Mouse (Mus musculus) kidney, adult 18-20 months (tissue): Measurements from ENCODE around the gene Cchcr1.

Experiments used
- DNase-seq: peaks from one replicate; pipeline ENCODE4 v3.0.0; 2021

Gene Cchcr1

DNA sequence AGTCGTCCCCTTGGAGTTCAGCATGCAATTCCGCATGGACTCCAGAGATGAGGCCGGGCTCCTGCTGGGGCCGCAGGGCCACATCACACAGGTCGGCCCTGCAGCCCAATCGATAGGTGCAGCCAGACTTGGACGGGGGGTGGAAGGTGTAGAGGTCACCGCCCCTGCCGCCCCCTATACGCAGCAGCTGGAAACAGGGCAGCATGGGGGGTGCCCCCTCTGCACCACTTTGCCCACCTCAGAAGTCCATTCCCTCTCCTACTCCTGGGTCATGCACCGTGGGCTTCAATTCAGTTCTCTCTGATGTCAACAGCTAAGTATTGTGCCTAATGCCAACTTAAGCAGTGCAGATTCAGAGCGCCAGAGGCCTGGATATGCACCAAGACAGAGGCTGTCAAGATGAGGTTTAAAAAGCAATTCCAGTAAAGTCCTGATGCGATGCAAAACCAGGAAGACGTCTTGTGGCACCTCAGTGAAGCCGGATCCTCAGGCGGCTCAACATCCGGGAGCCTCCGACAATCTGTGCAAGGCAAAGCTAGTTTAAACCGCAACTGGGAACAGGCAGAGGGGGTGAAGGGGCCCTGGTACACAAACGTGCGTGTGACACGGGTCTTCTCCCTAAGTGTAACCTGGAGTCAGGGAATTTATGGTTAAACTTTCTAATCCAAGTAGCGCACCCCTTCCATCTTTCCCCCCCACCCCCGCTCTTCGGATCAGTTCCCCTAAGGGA lies 824 bp upstream of the Cchcr1 start:
- no peak for DNase-seq

DNA sequence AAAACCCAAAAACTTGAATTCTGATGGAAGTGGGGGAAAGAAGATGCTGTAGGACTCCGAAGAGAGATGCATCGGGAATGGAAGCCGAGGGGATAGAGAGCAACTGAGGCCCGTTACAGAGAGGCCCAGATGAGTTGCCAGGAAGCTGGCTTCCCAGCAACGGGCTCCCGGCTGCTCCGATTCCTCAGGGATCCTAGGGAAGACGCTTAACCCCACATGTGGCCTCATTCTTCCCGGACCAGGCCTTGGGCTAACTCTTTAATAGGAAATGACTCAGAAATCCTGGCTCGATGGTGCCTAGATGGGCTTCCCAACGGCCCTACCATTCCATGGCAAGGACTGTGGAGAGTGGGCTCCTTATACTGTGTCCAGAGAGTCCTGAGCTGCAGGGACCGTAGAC lies 626 bp downstream of the Cchcr1 start:
- no peak for DNase-seq

DNA sequence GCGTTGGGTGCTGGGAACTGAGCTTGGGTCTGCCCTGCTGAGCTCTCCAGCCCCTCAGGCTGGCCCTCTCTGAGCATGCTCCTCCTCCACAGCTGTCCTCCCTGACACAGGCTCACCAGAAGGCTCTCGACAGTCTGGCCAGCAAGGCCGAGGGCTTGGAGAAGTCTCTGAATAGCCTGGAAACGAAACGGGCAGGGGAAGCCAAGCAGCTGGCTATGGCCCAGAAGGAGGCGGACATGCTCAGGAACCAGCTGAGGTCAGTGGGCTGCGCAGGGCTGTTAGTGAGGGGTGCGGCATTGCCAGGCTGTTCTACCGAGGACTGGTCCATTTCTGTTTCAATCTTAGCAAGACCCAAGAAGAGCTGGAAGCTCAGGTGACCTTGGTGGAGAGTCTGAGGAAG lies 7.5 kb downstream of the Cchcr1 start:
- DNase-seq, result no peak

DNA sequence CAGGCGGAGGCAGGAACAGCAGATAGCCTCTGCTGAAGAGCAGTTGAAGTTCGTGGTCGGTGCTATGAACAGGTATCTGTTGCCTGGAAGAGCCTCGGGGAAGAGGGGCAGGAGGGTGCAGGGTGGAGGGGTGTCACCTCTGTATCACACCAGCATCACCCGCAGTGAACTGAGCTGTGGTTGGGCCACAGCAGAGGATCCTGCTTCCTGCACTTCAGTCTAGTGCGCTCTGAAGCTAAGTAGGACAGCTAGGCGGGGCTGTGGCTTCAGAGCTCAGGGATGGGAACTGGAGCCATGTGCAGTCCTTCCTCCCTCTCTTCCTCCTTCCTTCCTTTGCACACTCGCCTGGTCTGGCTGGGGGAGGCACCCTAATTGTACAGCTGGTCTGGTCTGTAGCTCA lies 9.7 kb downstream of the Cchcr1 start:
- DNase-seq, result no peak

DNA sequence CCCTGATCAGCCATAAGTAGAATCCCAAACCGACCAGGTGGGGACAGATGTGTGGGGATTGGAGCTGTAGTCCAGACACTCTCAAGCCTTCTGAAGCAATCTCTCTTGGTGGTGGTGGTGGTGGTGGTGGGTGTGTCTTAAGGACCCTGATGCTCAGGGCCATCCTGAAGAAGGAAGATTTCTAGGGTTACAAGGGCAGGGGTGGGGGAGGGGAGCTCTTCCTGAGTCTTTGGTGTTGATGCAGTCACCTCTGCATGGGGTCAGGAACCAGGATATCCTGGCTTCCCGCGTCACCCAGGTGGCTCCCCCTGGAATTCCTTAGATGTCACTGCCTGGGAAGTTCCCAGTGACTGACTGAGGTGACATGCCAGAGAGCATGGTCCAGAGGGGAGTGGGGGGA lies 15.5 kb downstream of the Cchcr1 start:
- no peak for DNase-seq

DNA sequence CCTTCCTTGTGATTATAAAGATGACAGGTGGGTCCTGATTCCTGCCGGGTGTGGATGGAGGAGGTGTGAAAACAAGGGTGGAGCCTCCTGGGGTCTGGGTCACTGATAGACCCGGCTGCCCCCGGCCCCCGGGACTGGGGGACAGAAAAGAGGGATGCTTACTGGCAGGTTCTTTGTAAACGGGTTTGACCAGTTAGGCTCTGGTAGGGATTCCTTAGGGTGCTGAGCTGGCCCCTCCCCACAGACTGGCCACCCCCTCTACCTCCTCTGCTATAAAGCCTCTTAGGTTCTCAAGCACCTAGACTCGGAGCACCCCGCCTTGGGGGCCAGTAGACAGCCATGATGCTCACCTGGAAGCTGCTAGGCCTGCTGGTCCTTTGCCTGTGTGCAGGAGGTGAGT lies 16.0 kb downstream of the Cchcr1 start, which contains the start of gene Psors1c2:
Gene Psors1c2, plus strand, starts transcription at position 301 of the 400 bp plus-strand sequence.
- DNase-seq, result no peak

DNA sequence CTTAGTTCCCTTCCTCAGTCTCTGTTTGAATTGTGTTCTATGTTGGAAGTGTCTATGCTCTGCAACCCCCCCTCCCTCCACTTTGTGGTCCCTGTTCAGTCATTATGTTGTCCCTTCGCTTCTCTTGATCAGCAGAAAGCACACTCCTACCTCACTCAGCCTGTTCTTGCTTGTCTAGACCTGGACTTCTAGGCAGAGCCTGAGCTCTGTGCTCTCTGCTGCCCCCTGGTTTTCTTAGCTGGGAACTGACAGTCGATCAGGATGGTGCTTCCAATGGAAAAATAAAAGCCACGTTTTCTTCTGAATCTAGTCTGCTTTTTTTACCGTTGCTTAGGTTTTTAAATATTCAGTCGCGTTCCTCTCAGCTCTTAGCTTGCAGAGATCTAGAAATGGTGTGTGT lies 17.4 kb downstream of the Cchcr1 start:
- peak; percentile 81 for DNase-seq

DNA sequence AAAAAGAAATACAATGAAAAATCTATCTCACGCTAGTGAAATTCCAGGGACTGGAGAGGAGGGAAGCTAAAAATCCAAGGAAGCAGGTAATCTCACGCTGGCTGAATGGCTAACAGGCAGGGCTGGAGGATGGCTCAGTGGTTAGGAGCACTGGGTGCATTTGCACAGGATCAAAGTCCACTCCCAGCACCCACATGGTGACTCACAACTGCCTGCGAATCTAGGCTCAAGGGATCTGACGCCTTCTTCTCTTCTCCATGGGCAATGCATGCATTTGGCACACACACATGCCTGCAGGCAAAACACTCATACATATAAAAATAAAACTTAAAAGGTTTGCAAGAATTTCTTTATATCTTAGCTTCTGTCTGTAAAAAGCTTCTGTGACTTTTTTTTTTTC lies 20.5 kb downstream of the Cchcr1 start:
- DNase-seq, result no peak

DNA sequence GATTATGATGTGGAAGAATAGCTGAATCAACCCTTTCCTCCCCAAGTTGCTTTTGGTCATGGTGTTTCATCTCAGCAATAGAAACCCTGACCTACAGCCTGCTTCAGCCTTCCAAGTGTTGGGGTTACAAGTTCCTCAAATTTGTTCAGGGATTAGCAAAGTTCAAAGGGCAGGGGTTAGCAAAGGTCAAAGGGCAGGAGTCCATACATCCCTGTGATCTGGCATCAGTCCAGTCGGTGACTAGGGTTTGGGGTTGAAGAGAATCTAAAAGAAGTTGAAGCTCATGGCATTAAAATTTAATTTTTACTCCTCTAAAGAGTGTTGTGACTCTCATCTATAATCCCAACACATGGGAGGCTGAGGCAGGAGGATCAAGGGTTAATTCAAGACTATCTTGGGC lies 21.6 kb downstream of the Cchcr1 start:
- no peak for DNase-seq

DNA sequence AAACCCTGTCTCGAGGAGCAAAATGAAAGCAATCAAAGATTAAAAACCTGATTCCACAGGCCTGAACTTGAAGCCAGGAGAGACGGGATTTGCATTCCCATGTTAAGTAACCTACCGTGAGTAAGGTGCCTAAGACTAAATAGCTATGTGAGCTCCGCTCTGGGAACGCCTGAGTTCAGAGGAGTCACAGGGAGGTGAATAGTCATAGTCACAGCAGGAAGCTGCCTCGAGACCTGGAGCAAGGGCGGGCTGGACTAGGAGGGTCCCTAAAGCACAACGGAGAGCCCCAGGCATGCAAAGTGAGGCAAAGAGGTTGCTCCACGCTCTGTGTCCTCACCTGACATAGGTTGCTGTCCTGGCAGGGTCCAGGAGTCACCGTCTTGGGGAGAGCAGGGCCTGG lies 22.6 kb downstream of the Cchcr1 start:
- no peak for DNase-seq

DNA sequence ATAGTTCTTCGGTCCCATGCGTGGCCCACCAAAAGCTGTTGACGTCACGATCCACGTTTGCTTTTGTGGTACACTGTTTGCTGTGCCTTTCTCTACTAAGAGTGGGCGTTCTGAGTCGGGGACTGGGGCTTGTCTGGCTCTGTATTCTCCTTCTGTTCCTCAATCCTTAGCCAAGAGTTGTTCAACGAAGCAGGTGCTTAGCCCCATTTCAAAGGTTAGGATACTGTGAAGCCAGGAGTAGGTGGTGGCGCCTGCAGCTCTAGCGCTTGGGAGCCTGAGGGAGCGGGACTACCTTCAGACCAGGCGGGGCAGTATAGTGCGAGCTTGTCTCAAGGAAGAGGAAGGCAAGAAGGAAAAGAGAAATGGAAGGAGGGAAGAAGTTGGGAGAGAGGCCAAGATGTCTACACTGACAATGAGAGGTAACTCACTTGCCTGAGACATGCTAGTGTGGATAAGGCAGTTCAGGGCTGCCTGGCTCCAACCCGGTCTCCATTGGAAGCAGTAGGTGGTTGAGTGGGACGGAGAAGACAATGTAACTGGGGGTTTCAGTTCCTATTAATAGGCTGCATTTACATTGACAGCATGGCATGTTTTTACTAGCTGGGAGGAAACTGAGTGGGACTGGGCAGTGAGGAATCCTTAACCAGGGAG lies 26.0 kb downstream of the Cchcr1 start:
- no peak for DNase-seq

DNA sequence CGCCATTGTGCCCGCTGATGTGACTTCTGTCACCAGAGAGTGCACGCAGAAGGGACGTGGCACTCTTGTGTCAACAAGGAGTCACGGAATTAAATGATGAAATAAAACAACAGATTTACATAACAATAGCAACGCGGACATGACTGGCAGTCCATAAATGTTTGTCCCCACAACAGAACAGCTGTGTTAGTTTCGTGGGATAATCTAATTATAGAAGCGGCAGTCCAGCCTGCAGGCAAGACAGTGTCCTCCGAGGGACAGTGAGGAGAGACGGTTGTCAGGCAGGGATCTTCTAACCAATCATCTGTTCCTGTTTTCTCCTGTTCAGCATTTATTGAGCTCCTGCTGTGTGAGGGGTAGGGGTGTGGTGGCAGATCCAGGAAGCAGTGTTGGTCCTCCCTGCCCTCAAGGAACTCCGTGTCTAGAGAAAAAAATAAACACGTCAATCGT lies 26.5 kb downstream of the Cchcr1 start:
- no peak for DNase-seq

DNA sequence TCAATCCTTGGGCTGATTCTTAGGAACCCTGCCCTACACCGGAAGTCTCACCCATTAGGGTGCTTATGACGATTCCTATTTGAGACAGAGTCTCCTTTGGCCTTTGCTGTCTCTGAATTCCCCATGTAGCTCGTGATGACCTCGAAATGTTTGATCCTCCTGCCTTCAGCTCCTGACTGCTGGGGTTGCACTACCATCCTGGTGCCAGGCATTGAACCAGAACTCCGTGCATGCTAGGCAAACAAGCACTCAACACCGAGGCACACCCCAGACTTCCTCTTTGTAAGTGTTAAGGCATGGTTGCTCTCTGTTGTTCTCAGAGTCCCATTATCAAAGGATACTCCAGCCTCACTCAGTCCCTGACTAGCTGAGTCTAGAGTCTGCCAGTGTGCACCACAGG lies 27.1 kb downstream of the Cchcr1 start:
- DNase-seq, result no peak

DNA sequence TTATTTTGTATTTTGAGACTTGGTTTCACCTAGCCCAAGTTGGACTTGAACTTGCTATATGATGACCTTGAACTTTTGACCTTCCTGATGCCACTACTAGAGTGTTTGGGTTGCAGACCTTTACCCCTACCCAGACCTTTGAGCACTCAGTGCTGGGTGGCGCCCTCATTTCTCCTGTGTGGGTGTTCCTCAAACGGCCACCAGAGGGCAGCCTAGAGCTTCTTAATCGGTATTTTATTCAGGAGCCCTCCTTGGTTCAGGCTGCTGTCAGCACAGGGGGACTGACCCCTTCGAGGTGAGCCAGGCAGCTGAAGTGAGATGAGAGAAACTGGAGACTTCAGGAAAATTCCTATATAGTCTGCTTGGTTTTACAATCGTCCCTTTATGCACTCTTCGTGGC lies 27.8 kb downstream of the Cchcr1 start:
- peak; percentile 64 for DNase-seq

DNA sequence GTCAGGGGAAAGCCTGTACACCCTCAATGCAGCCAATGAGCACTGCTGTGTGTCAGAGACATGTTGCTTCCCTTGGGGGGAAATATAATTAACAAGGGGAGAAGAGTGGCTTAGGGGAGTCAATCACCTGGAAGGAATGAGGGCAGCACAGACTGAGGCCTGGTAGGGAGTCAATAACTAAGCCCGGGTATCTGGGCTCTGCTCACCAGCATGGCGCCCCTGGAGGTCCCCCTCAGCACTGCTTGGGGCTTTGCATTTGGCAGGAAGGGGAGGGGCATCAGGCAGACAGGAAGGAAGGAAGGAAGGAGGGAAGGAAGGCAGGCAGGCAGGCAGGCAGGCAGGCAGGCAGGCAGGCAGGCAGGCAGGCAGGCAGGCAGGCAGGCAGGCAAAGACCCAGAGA lies 30.6 kb downstream of the Cchcr1 start:
- no peak for DNase-seq

DNA sequence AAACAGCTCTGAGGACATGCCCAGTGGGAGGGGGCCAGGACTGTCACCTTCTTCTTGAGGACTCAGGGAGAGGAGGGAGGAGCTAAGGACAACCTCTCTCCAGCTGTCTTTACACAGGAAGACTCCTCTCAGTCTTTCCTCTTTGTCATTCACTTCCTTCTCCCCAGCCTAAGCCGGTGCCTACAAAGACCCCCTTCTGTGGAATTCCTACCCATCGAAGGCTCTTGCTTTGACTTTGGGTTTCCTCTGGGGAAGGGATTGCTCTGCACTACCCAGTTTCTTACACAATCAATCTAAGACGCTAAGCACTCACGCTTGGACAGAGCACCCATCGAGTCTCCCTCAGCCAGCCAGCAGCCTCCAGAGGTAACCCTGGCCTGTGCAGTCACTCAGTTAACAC lies 31.7 kb downstream of the Cchcr1 start:
- DNase-seq, result no peak

DNA sequence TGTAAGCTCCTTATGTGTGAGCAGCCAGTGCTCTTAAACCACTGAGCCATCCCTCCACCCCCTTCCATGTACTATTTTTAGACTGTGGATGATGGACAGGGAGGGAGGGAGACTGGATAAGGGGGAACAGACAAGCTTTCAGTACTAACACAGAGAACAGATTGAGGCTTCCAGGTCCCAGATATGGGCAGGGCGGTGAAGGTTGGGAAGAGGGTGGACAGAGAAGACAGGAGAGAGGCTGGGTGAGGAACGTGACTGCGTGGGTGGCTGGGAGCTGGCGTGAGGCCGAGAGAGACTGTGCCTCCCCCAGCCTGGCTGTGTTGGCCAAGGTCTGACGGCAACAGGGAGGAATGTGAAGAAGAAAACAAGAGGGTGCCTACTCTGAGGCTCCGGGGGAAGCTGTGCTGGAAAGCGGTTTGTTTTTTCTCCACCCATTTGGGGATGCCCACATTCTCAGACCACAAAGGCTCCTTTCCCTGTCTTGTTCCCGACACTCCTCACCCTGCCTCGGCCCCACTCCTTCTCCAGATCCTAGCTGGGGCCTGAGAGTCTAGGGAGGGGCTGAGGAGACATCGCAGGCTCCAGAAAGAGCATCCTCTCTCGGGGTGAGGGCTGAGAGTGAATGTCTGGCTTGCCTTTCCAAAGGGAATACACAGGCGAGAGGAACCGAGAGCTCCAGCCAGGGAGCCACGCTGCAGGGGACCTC lies 32.7 kb downstream of the Cchcr1 start:
- DNase-seq, result peak; percentile 55

DNA sequence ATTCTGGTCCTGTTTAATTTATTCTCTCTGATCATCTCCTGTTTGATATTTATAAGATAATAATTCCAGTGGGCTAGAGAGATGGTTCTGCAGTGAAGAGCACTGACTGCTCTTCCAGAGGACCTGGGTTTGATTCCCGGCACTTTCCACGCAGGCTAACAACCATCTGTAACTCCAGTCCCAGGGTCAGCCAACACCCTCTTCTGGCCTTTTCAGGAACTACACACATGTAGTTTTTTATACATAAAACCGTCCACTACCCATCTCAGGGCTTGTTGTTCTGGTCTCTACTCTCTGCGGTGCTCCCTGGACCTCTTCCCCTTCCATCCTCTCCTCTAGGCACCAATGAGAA lies 33.2 kb downstream of the Cchcr1 start:
- no peak for DNase-seq

DNA sequence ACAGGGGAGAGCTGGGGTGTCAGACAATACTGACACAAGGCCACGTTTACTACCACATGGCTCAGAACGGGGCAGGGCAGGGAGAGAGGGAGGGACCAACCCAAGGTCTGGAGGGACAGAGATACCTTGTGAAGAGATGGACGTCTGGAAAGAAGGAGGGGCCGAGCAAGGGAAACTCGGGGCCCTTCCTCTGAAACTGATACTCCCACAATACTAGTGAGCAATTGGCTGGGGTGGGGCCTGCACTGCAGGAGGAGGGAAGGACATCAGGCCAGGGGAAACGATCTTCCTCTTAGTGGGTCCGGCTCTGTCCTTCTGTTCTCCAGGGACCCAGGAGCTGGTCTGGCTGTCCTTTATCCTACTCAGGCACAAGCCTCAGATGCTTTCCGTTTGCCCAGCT lies 34.0 kb downstream of the Cchcr1 start:
- DNase-seq, result no peak

DNA sequence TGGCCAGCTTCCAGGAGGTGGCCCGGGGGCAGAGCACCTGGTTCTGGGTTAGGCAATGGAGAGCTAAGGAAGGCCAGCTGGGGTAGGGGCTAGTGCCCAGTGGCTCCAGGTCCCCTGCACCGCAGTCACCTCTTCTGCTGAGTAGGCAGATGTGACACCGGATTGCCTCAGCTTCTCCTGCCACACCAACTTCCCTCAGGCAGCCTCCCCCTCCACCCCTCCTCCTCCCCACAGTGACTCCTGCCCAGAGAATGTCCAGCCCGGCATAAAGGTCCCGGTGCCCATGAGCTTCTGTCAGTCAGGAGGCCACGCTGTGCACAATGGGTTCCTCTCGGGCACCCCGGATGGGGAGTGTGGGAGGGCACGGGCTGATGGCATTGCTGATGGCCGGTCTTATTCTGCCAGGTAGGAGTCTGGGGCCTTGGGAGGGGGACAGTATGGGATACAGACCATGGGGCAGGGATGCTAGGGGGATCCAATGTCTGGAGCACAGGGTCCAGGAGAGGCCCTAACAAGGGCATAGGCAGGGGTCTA lies 35.0 kb downstream of the Cchcr1 start, which contains the start of gene Cdsn:
Gene Cdsn, plus strand, starts transcription at position 248 of the 534 bp plus-strand sequence.
- DNase-seq, result no peak

DNA sequence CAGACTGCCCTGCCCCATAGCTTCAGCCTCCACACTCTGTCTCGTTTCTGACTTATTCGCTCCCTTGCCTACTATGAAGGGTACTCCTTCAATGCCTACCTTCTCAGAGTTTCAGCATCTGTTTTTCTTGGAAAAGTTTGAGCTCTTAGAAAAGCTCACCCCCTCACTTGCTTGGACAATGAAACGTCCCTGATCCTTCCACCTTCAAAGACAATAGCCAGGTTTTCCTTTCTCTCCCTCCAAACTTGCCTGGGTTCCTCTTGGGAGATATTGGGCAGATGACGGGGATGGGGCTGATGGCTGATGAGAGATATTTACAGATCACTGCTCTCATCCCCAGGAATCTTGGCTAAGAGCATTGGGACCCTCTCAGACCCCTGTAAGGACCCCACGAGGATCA lies 37.4 kb downstream of the Cchcr1 start:
- DNase-seq, result no peak

DNA sequence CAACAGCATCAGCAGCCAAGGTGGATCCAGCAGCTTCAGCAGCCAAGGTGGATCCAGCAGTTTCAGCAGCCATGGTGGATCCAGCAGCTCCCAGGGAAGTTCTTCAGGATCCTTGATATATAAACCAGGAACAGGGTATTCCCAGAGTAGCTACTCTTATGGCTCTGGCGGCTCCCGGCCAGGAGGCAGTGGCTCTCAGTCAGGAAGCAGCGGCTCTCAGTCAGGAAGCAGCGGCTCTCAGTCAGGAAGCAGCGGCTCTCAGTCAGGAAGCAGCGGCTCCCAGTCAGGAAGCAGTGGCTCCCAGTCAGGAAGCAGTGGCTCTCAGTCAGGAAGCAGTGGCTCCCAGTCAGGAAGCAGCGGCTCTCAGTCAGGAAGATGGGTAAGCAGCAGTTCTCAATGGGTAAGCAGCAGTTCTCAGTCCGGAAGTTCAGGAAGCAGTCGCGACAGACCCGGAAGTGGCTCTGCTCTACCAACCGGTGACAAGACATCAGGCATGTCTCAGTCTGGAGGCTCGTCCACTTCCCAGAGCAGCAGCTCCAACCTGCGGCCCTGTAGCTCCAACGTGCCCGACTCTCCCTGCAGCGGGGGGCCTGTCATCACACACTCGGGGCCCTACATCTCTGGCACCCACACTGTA lies 38.0 kb downstream of the Cchcr1 start:
- no peak for DNase-seq

DNA sequence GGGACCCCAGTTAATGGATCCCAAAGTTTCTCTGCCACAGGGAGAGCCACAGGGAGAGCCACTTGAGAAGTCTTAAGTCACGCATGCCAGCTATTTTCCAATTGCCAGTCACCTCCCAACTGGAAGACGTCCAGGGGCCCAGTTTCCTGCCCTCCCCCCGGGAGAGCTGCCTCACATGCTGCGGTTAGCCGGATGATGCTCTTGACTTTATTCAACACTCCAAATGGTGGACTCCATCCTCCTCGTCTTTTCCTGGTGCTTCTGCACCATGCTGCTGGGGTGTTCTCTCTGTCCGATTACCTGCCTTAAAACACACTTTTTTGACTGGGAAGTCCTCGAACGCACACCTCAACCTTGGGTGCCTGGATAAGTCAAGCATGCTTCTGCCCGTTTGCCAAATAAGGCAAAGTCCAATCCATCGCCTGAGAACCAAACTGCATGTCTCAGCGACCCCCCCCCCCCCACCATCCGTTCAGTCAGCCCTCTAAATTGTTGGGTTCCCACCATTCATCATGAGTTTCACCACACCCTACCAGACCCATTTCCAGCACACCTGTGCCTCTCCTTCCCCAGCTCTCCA lies 39.4 kb downstream of the Cchcr1 start:
- DNase-seq, result peak; percentile 56
